Mouse (Mus musculus) urinary bladder, postnatal 25 days (tissue): Measurements from ENCODE around the gene Cenpi.

Source experiments
- DNase-seq: peaks from one replicate; pipeline ENCODE4 v3.0.0; 2022; ENCODE audit warnings: low spot score

The Cenpi gene

GRCm38 (mm10) chrX:134365421-134365820 is 57.5 kb downstream of the Cenpi start:
- no peak for DNase-seq

DNA sequence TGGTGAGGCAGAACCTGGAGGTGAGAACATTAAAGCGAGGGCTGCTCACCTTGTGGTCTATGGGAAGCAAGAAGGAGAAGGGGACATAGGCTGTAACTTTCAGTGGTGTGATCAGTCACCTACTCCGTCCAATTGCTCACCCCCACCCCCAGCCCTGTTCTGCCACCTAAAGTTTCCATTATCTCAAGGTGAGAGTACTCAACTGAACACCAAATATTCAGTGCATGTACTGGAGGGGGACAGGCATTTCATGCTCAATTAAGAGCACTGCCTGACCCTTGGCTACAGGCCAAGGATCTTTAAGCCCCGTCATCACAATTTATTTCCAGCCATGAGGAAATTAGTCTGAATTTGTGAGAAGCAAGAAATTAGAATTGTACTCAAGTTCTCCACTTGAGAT is 58.7 kb downstream of the Cenpi start:
- DNase-seq: no peak

DNA sequence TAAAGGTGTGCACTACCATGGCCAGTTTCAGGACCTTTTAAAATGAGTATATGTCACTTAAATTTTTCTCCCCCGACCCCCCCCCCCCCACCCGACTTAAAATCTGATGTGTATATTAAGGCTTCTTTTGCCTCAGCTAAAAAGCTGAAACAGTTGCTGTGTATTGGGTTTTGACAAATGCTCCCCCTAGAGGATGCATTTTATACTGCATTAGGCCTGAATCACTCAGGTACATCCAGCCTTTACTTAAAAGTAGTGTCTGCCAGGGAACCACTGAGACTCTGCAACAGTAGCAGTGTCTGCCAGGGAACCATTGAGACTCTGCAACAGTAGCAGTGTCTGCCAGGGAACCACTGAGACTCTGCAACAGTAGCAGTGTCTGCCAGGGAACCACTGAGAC is 63.4 kb downstream of the Cenpi start:
- no peak for DNase-seq

DNA sequence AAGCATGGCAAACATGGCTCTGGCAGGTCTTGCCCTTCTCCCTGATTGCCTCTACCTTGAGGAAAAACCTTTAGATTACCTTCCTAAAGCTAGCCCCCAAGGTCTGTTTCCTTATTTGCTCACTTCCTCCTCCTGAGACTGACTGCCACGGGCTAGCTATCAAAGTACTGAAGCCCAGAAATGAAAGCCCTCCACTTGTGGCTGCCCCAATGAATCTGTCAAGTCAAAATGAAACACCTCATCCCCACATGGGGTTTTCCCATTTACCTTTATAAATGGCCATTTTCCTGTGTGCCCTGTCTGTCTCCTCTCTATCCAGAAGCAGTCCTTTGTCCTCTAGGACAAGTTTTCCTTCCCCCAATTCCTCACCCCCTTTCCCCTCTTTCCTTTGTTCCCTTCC is 66.3 kb downstream of the Cenpi start:
- no peak for DNase-seq

DNA sequence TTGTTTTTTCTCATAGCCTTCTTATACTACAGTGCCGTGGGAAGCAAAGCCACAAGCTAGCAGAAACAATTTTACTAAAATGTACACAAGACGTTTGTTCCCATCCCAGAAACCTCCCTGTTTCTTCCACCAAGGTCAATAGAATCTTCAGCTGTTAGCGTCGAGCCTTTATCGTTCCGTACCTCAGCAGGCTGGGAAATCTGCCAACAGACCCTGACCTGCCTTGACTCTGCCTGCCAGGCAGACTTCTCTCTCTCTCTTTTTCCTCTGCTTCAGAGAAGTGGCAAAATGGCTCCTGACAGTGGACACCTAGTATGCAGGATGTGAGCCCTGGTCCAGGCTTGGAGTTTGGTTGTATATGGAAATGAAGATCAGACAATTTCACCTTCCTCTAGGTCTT is 77.0 kb downstream of the Cenpi start:
- DNase-seq: no peak

DNA sequence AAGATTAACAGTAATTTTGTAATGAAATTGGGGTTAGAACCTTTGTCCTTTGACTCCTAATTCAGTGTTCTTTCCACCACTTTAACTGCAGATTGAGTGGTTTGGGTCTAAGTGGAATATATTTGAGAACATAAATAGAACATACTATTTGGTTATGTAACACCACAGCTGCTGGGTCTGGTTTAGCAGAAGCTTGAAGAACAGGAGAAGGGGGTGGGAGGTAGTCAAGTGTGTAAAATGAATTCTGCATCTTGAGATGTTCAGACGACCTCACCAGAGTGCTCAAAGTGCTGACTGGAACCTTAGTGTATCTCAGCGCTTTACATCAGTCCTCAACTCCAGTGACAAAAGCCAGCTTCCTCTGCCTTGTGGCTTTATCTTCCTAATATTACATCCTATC is 91.1 kb downstream of the Cenpi start:
- DNase-seq: no peak

DNA sequence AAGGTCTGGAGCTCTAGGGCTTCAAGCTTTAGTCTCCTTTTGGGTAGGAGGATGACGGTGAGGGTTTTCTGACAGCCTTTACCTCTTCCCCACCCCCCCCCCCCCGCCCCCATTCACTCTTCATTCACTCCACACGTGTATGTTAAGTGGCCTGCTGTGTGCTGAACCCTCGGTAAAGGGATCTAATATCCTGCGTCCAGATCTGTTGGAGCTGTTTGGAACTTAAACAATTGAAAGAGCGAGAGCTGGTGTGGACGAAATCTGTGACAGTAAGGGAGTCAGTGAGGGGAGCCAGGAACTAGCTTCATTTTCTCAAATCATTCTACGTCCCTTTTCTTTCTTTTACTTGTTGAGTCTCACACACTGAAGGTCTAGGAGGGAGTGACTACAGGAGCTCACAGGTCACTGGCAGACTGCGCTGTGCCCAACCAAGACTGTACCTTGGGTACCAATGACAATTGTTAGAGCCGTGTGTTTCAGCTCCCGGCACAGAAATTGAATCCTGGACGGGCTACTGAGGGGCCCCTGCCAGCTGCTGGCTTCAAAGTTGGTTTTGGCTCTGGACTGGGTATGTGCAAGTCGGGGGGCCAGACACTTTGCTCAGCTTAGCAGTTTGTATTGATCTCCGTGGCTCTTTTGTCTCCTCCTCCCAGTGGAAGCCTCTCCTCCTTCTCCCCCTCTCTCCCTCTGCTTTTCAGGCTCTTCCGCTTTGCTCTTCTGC is 96.1 kb downstream of the Cenpi start, which contains the start of gene Drp2:
TSS of gene Drp2 (plus strand) at position 689 of the 721 bp plus-strand sequence.
- DNase-seq: no peak

- DNase-seq: no peak
Observed at GRCm38 (mm10) chrX:134404584-134404955, 96.7 kb downstream of the Cenpi start.

GRCm38 (mm10) chrX:134409354-134409900 is 101.5 kb downstream of the Cenpi start:
- DNase-seq: no peak

- no peak for DNase-seq
Observed at GRCm38 (mm10) chrX:134412096-134412495, 104.2 kb downstream of the Cenpi start.
